In the genomic region with DNA sequence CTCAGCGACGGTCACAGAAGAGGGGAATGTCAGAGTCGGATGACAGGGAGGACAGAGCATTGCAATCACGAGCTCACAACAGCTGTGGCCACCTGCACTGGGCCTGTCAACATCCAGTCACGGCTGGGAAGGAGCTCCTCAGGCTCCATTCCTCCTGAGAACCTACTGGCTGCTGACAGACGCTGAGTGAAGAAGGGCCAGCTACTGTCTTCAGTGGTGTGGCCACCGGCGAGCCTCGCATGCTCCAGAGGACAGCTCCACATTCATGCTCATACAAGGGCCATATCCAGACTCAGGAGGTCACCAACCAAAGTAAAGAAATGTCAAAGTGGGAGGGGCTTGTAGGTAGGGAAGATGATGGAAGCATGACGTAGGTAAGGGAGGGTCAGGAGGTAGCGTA, we compare ENCODE assay signal across 28 mouse cellular contexts.
"Had no signal": no experiment of that assay in that cellular context is flagged by ENCODE, and none has a peak within 500 bp of the region (broad histone marks: within the 10 kb centered on the region; RNA-seq: fewer than 3 reads in every experiment).

No protein-coding gene starts in this region.

- H3K36me3 ChIP-seq: embryonic facial prominence, embryonic 10.5 days; embryonic facial prominence, embryonic 12.5 days; embryonic facial prominence, embryonic 13.5 days; embryonic facial prominence, embryonic 15.5 days; forebrain, embryonic 10.5 days; forebrain, embryonic 12.5 days; forebrain, embryonic 15.5 days had no signal

- H3K9ac ChIP-seq: embryonic facial prominence, embryonic 12.5 days; embryonic facial prominence, embryonic 13.5 days; embryonic facial prominence, embryonic 15.5 days; forebrain, embryonic 12.5 days; forebrain, embryonic 13.5 days; forebrain, embryonic 15.5 days; forebrain, postnatal 0 days had no signal

- H3K9me3 ChIP-seq: embryonic facial prominence, embryonic 10.5 days; embryonic facial prominence, embryonic 12.5 days; embryonic facial prominence, embryonic 13.5 days; embryonic facial prominence, embryonic 15.5 days; forebrain, embryonic 10.5 days; forebrain, embryonic 12.5 days; forebrain, embryonic 13.5 days; forebrain, embryonic 15.5 days had no signal

- H3K4me3 ChIP-seq: embryonic facial prominence, embryonic 10.5 days; embryonic facial prominence, embryonic 12.5 days; embryonic facial prominence, embryonic 13.5 days; embryonic facial prominence, embryonic 15.5 days; erythroblast, embryonic 14.5 days; forebrain, embryonic 10.5 days; forebrain, embryonic 12.5 days; forebrain, embryonic 13.5 days; forebrain, embryonic 15.5 days; gastrocnemius, adult 2 months; heart, adult 2 months had no signal

- H3K4me1 ChIP-seq: embryonic facial prominence, embryonic 12.5 days; embryonic facial prominence, embryonic 15.5 days; forebrain, embryonic 10.5 days; forebrain, embryonic 13.5 days; forebrain, embryonic 15.5 days had no signal

- DNase-seq: cerebellum, adult 2 months; cerebellum, adult 8-10 months; cerebellum, adult 9-10 months; cerebellum, adult 9-11 months; cerebellum, postnatal 10 days; cerebellum, postnatal 14 days; cerebellum, postnatal 25 days; cerebellum, postnatal 36 days; embryo, embryonic 11 days; forebrain, postnatal 0 days; gastrocnemius, adult 2 months; gastrocnemius, postnatal 10 days; gastrocnemius, postnatal 14 days; gastrocnemius, postnatal 25 days; gastrocnemius, postnatal 36 days; heart, adult 18-20 months; heart, adult 2 months had no signal

- H3K27me3 ChIP-seq: embryonic facial prominence, embryonic 12.5 days; embryonic facial prominence, embryonic 13.5 days; embryonic facial prominence, embryonic 15.5 days; forebrain, embryonic 12.5 days; forebrain, embryonic 13.5 days; forebrain, embryonic 15.5 days had no signal

- H3K4me2 ChIP-seq: embryonic facial prominence, embryonic 12.5 days; embryonic facial prominence, embryonic 13.5 days; embryonic facial prominence, embryonic 15.5 days; forebrain, embryonic 12.5 days; forebrain, embryonic 13.5 days; forebrain, embryonic 15.5 days had no signal

- ATAC-seq: forebrain, embryonic 13.5 days; forebrain, embryonic 14.5 days; forebrain, embryonic 15.5 days; forebrain, embryonic 16.5 days; forebrain, postnatal 0 days had no signal

- H3K27ac ChIP-seq: embryonic facial prominence, embryonic 10.5 days; embryonic facial prominence, embryonic 12.5 days; embryonic facial prominence, embryonic 13.5 days; embryonic facial prominence, embryonic 15.5 days; forebrain, embryonic 10.5 days; forebrain, embryonic 12.5 days; forebrain, embryonic 13.5 days; forebrain, embryonic 15.5 days; gastrocnemius, adult 2 months; heart, adult 2 months had no signal
